Mouse (Mus musculus) left cerebral cortex, adult 18-20 months (tissue): ENCODE measurements around the gene Rasgef1b. TPM values are rescaled to one million over a fixed set of nuclear protein-coding genes. Genes with fewer than 3 reads are reported as not detected.
A peak's percentile ranks its signal among the peaks of the same experiment; 100 is the strongest.

Source experiments
- DNase-seq, 2 experiments: peaks; one replicate each; pipeline ENCODE4 v3.0.0; 2021 to 2022; ENCODE audit warnings: low spot score in 2 of 2, mixed read lengths in 1 of 2
- total RNA-seq, 2 experiments: library from RNA; stranded (reverse); gene quantifications; 2 replicates each; pipeline ENCODE4 v1.2.3; 2021

Gene Rasgef1b
- total RNA-seq, 2 experiments from 2014 or later = 73.6 to 73.8 TPM

DNA sequence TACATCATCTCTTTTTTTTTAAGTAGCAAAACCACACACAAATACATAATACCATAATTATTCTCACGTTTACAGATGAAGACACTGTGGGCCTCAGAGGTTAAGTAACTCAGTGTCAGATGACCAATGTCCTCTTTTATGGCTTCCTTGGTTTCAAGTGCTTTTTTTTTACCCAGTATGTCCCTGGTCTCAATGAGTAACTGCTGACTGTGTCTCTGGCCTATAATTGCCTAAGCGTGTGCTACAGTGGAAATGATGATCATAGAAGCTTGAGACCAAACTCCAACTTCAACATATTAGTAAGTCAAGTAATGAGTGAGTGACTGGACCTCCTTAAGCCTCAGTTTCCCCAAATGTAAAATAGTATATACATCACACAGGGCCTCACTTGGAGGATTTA, 347.2 kb downstream of the Rasgef1b start:
- no peak for DNase-seq

- no peak for DNase-seq
Observed at GRCm38 (mm10) chr5:99380882-99381281, 348.0 kb downstream of the Rasgef1b start.

DNA sequence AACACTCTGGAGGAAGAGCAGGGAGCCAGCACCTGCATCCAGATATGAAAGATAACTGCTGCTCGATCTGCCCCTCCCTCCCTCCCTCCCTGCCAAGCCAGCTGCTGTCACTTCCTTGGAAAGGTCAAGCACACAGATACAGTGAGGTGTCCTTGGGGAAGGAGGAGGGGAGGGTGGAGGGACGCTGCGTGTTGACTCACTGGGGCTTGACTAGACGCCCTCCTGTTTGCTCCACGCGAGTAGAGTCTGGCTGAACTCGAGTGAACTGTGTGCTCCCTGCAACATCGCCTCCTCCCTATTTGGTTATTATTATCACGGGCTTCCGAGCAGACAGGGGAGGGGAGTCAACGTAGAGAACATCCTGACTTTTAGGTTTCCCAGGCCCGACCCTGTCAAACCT, 348.7 kb downstream of the Rasgef1b start:
- DNase-seq = no peak

DNA sequence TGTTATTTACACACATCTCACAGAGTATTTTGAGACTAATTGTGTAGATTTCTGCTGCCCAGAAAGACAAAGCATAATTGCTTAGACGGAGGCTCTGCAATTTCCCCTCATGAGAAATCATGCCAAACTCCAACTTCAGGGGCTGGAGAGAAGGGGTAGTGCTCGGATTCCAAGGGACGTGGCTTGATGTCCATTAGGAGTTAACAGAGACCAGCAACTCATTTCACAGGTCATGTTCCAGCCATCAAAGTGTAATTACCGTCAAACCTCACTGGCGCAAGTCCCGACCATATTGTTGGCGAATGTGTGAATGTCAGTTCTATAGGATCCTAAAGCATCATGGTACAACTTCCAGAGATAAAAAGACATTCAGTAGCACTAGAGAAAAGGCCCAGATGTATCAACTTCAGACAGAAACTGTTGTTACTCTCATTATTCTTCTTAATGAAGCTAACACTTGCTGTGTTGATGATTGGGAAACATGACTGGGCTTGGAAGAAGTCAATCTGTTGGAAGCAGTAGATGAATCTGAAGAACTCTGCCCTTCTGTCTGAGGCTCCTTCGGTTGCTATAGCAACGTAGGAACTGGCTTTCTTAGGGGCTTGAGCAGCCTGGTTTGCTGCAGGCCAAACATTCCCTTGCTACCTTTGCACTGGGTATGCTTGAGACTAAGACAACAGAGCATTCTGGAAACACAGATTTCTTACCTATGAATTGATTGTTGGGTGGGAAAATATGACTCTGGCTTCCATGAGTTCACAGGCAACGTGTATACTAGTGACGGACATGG, 350.2 kb downstream of the Rasgef1b start:
- DNase-seq = no peak

GRCm38 (mm10) chr5:99375725-99376124, 353.1 kb downstream of the Rasgef1b start:
- no peak for DNase-seq

GRCm38 (mm10) chr5:99374460-99374859, 354.4 kb downstream of the Rasgef1b start:
- DNase-seq = no peak

DNA sequence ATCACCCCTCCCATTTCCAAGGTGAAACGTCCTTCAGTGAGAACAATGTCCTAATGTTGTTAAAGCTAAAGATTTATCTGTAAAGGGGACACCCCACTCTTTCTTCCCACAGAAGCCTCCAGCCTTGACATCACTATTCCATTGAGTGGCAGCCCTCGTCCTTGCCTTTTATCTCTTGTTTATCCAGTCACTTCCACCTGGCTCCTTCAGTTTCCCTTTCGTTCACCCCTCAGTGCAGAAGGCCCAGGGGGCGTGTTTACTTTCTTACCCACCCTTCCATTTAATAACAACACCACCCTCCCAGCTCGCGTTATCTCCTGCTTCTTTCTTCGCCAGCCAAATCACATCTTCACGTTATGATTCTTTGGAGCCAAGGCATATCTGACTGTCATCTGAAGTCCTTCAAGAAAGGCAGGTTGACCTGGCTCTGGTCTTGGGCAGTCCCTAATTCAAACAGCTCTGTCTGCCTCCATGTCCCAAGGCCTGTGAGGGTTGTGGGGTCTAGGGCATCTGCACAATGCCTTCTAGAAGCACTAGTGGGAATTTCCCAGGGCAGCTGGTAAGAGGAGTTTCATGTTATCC, 355.2 kb downstream of the Rasgef1b start:
- no peak for DNase-seq

DNA sequence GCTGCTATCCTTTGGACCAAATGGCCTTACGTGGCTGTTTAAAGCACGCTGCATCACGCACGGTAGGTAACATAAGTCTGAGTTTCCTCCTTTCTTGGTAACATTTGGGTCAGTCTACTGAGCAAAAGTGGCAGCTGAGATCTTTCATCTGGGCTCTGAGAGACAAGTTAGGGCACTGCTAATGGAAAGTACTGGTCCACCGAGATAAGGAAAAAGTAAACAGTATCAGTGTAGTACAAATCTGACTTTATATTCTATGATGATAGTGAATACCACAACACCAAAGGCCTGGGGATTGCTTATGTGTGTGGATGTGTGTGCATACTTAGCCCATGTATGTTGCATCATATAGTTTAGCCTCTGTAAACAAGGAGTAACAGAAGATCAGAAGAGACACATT, 358.2 kb downstream of the Rasgef1b start:
- no peak for DNase-seq

DNA sequence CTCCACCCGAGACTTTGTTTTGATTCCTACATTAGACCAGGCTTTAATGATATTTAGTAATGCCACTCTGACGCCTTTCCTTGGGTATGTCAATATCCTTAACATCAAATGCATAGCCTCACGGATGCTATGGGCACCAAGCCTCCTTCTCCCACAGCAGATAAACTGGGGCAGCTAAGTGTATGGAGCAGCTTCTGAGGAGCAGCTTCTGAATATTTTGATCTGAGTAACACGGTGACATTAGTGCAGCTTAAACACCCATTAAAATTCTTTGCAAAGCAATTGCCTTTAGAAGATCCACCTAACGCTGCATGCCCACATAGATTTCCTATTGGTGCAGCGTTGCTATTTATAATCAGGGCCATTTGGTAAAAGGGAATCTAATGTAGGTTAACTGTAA, 359.6 kb downstream of the Rasgef1b start:
- no peak for DNase-seq

GRCm38 (mm10) chr5:99368615-99369014, 360.2 kb downstream of the Rasgef1b start:
- DNase-seq = no peak

- peak in 1 of 2 experiments; percentile 45 for DNase-seq
Observed at GRCm38 (mm10) chr5:99360531-99360930, 368.3 kb downstream of the Rasgef1b start.

- DNase-seq = no peak
Observed at GRCm38 (mm10) chr5:99359251-99359650, 369.6 kb downstream of the Rasgef1b start.

DNA sequence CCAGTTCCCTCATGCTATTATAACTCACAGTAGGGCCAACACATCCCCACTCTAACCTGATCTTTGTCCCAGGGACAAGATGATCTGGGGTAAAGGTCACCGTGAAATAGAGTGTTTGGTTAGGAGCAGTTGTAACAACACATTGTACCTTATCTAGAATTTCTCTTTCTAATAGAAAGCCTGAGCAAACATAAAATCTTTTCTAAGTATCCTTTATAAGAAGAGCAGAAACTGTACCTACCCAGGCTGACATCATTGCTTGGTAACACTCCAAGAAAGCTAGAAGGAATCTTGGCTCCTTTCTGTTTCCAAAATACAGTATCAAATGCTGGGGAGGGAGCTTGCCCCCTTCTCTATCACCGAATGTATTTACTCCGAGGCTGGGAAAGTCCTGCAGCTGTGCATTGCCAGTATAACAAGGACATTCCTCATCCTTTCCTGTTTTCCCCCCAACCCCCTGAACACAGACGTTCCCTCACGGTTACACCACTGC, 374.2 kb downstream of the Rasgef1b start:
- DNase-seq = peak; percentile 28 to 40

- no peak for DNase-seq
Observed at GRCm38 (mm10) chr5:99350030-99350429, 378.8 kb downstream of the Rasgef1b start.

DNA sequence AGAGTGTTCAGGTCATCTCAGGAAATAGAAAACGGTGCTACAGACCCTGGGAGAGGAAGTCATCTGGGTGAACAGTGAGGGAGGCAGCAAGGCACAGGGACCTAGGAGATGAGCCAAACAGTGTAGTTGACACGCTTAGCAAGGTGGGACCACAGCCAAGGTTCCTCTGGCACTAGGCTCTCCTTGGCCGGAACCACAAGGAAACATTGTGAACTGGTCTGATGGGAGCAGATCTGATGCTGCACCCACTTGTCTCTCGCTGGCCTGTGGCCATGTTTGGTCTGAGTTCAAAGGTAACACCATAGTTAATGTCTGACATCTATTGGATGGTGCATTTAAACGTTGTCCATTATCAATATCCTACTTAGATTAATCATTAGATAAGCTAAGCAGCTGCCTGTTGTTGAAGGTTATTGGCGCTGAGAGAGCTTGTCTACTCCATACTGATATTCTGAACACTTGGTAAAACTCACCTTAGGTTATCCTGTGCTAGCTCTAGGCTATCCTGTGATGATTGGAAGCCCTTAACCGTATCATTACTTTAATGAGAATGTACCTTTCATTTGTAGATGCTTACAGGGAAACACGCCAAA, 380.5 kb downstream of the Rasgef1b start:
- DNase-seq = no peak

GRCm38 (mm10) chr5:99342527-99342926, 386.3 kb downstream of the Rasgef1b start:
- no peak for DNase-seq

DNA sequence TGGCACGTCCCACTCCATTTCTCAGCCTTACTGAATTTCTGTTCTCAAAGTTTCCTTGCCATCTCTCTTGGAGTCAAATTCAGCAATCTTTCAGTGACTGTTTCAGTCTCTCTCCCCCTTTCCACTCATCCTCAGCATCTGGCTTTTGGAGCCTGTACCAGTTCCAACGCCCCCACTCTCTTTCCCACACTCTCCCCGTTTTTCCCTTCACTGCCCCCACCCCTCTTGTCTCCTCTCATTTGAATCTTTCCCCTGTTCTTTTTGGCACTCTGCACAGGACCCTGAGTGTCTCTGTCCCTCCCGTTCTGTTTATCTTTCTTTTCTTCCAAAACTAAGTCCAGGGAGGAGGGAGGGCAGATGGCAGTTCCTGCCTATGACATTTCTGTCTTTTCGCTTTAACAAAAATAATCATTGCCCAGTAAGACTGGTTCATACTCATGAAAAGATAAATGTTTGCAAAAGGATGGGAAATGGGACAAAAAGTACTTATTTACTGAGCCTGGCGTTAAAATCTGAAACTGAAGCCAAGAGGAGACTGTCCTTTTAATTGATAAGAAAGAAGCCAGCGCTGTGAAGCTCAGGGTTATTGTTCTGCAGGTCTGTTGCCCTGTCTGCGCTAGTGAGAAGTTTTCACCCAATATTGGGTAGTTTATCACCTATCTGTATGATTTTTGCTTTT, 388.4 kb downstream of the Rasgef1b start:
- peak; percentile 21 to 44 for DNase-seq

DNA sequence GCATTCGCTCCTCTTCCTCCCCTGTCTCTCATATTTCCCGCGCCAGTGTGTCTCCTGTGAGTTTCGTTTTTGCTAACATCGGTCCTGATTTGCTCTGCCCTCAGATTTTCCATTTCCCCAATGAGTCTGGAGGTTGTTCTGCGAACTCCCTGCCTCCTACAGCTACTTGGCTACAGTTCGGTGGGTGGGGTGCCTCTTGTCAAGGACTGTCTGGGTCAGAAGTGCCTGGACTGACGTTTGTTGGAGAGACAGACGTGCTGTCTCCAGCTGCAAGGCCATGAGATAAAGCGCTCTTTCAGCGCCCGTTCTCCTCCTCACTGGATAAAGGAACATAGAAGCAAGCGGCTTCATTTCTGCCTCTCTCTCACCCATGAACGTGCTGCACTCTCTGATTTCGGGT, 389.1 kb downstream of the Rasgef1b start:
- DNase-seq = peak; percentile 24 to 36

GRCm38 (mm10) chr5:99338826-99339225, 390.0 kb downstream of the Rasgef1b start:
- no peak for DNase-seq

- no peak for DNase-seq
Observed at GRCm38 (mm10) chr5:99336427-99336826, 392.4 kb downstream of the Rasgef1b start.

- no peak for DNase-seq
Observed at GRCm38 (mm10) chr5:99334017-99334416, 394.8 kb downstream of the Rasgef1b start.

DNA sequence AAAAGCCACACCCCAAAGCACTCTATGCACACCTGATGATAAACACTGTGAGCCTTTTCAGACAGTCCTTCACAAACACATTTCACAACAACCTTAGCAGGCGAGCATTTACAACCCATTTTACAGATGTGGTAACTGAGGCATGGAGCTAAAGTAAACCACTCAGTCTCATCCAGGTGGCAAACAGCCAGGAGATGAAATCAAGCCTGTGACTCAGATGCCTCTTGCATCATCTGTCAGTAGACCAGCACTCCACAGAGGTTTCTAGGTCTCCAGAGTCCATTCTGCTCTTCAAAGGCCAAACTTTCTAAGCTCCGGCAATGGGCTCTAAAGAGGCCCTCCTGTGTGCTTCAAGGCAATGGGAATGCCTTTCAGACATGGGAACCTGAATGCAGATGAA, 396.8 kb downstream of the Rasgef1b start:
- no peak for DNase-seq
